Mouse (Mus musculus) spleen, adult 2 months (tissue): ENCODE results near the gene Fam160a1. TPM values are rescaled to one million over a fixed set of nuclear protein-coding genes. Genes with fewer than 3 reads are reported as not detected.

ENCODE experiments used
- DNase-seq, 2 experiments: peaks; one replicate each; pipeline versions ENCODE4 v3.0.0 to v3.0.0-alpha.2; 2012 to 2021; ENCODE audit warnings: low spot score in 2 of 2, low read depth in 1 of 2
- H3K27ac ChIP-seq: fragments of 200-500 bp; 2 replicates; pipeline ENCODE4 v1.5.1; 2012; ENCODE audit warnings: low read length, inconsistent platforms; ENCODE audit not compliant: insufficient read depth
- H3K27me3 ChIP-seq: fragments of 200-500 bp; 2 replicates; pipeline ENCODE4 v1.6.1; 2012; ENCODE audit warnings: mild to moderate bottlenecking, moderate library complexity, low read length, inconsistent platforms; ENCODE audit not compliant: control insufficient read depth, insufficient read depth
- H3K36me3 ChIP-seq: fragments of 200-500 bp; 2 replicates; pipeline ENCODE4 v1.6.1; 2012; ENCODE audit warnings: mild to moderate bottlenecking, low read length, inconsistent platforms; ENCODE audit not compliant: control insufficient read depth, insufficient read depth
- H3K4me1 ChIP-seq: fragments of 200-500 bp; 2 replicates; pipeline ENCODE4 v1.6.1; 2011; ENCODE audit warnings: inconsistent platforms; ENCODE audit not compliant: control insufficient read depth, insufficient read depth, insufficient read length
- H3K4me3 ChIP-seq: fragments of 200-500 bp; 2 replicates; pipeline ENCODE4 v1.5.1; 2011; ENCODE audit warnings: mild to moderate bottlenecking, inconsistent platforms; ENCODE audit not compliant: insufficient read depth, insufficient read length; ENCODE audit errors: extremely low read depth
- CTCF ChIP-seq: fragments of 200-500 bp; IDR thresholded peaks from 2 replicates; pipeline ENCODE4 v1.5.1; 2011; ENCODE audit warnings: mild to moderate bottlenecking, inconsistent platforms; ENCODE audit not compliant: insufficient read depth, insufficient read length, insufficient replicate concordance; ENCODE audit errors: extremely low read depth
- POLR2A ChIP-seq: fragments of 200-500 bp; IDR thresholded peaks from 2 replicates; pipeline ENCODE4 v1.6.1; 2011; ENCODE audit warnings: low read depth, low read length, inconsistent platforms
- WGBS: fragments of 180-500 bp; shearing (Covaris S2); methylation state at CpG from one replicate; pipeline ENCODE4 v1.1.7; 2018; 5-methylcytosine and 5-hydroxymethylcytosine counted together
- polyA plus RNA-seq: library from polyadenylated mRNA; depleted of rRNA; stranded (reverse); fragments of >200 nt; gene quantifications from 2 replicates; pipeline ENCODE4 v1.2.3, GENCODE M21; 2012

The Fam160a1 gene
- polyA plus RNA-seq, 1 experiment, result 0.58 TPM

- Histone ChIP-seq H3K4me3 (no peak overlapping the region), H3K36me3 (no peaks in the 10 kb centered on the region), H3K4me1 (no peaks in the 10 kb centered on the region), H3K27ac (no peak overlapping the region), H3K27me3 (no peaks in the 10 kb centered on the region)
- WGBS, result 41% methylated on average over 9 of the region's 9 CpGs
- TF ChIP-seq POLR2A, result no peak
- TF ChIP-seq CTCF, result no peak
- no peak for DNase-seq
These were observed 25.2 kb upstream of the Fam160a1 start for GRCm38 (mm10) chr3:85842177-85842880.

GRCm38 (mm10) chr3:85841454-85842176 lies 24.5 kb upstream of the Fam160a1 start:
- Histone ChIP-seq H3K4me3 (no peak overlapping the region), H3K36me3 (no peaks in the 10 kb centered on the region), H3K4me1 (no peaks in the 10 kb centered on the region), H3K27ac (no peak overlapping the region), H3K27me3 (no peaks in the 10 kb centered on the region)
- TF ChIP-seq CTCF, result no peak
- TF ChIP-seq POLR2A, result no peak
- WGBS, result 81% methylated on average over 2 of the region's 2 CpGs
- DNase-seq, result no peak

- Histone ChIP-seq H3K4me1 (no peaks in the 10 kb centered on the region), H3K27me3 (no peaks in the 10 kb centered on the region), H3K4me3 (no peak overlapping the region), H3K36me3 (no peaks in the 10 kb centered on the region), H3K27ac (no peak overlapping the region)
- TF ChIP-seq CTCF (no peak), POLR2A (no peak)
- WGBS, result 76% methylated on average over 1 of the region's 1 CpGs
- no peak for DNase-seq
These were observed 16.5 kb upstream of the Fam160a1 start for GRCm38 (mm10) chr3:85833627-85834026.

DNA sequence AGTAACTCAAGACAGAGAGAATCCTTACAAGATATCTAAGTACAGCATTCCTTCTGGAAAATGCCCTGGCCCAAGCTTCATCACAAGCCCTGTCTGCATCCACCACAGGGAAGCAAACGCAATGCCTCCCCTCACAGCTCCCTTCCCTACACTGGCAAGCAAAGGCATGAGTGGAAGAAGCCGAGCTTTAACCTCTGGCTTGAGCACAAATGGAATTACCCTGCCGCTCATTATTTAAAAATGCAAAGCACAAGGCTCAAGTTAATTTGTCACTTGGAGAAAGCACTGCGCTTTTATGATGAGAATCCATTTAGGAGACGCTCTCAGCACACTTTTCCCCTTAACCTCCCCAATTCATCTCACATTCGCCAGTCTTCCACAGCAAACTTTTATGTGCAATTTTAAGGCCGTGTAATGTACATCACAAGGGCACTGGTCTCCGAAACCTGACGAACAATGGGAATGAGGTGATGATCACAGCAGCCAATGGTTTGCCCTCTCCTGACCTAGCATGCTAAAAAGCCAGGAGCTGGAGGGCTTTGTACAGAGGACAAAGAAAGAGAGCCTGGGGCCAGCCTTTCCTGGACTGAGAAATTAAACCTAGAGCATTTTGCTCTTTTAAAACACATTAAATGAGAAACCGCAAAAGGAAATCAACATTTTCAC lies 15.5 kb upstream of the Fam160a1 start:
- Histone ChIP-seq H3K4me1 (no peaks in the 10 kb centered on the region), H3K36me3 (no peaks in the 10 kb centered on the region), H3K27me3 (no peaks in the 10 kb centered on the region), H3K27ac (no peak overlapping the region), H3K4me3 (no peak overlapping the region)
- WGBS, result 90% methylated on average over 10 of the region's 10 CpGs
- DNase-seq, result no peak
- TF ChIP-seq CTCF (no peak), POLR2A (no peak)

DNA sequence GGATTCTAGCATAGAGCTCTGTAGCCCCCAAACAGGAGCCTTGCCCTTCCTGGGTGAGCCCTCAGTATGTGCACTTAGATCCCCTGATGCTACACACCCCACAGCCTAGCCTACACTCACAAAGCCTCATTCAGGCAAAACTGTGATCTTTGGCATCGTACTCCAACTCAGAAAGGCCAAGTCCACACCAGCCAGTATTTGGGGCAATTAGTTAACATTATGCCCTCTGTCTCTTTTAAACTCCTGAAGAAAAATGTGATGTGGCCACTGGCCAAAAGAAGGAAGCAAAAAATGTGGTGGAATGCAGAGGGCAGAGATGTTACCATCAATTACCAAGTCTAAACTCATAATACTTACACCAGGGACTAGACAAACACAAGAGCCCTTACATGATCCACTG lies 14.7 kb upstream of the Fam160a1 start:
- 82% methylated on average over 1 of the region's 1 CpGs for WGBS

GRCm38 (mm10) chr3:85829047-85829446 lies 12.0 kb upstream of the Fam160a1 start:
- no peaks in the 10 kb centered on the region for H3K27me3 ChIP-seq
- DNase-seq, result no peak
- no peaks in the 10 kb centered on the region for H3K4me1 ChIP-seq
- no peaks in the 10 kb centered on the region for H3K36me3 ChIP-seq
- H3K4me3 ChIP-seq, result no peak overlapping the region
- 82% methylated on average over 4 of the region's 4 CpGs for WGBS
- TF ChIP-seq POLR2A, result no peak
- TF ChIP-seq CTCF, result no peak
- H3K27ac ChIP-seq, result no peak overlapping the region

More for the DNA sequence above, 14.7 kb upstream of the Fam160a1 start:
- DNase-seq, result no peak
- Histone ChIP-seq H3K36me3 (no peaks in the 10 kb centered on the region), H3K4me3 (no peak overlapping the region), H3K4me1 (no peaks in the 10 kb centered on the region), H3K27ac (no peak overlapping the region), H3K27me3 (no peaks in the 10 kb centered on the region)
- TF ChIP-seq POLR2A (no peak), CTCF (no peak)
